Mouse (Mus musculus): ENCODE results near the gene Gpr137c.

DNA sequence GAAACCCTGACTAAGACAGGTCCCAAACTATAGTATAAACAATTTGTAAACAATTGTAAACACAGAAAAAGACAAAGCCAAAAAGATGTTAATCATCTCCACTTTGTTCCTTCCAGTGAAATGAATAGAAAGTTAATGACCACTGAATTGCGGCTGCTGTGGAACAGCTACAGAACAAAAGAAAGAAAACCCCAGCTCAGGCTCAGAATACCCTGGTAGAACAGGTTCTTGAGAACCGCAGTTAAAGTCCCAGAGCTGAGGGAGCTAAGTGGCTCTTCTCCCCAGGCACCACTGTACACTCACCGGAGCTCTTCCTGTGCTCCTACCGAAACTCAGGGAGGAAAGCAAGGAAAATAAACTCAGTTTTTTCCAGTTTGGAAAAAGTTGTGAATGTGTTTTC, 8.8 kb upstream of the Gpr137c start:
- TF ChIP-seq CTCF (IDR thresholded peaks at IDR 0.05; ENCODE audit: low read depth, low read length) (no peak), POLR2A (IDR thresholded peaks at IDR 0.05; ENCODE audit: insufficient read depth, low read length) (no peak)
